Mouse (Mus musculus) G1E-ER4 (cell line): ENCODE measurements around the gene Akirin1. TPM values are rescaled to one million over a fixed set of nuclear protein-coding genes. Genes with fewer than 3 reads are reported as not detected.

ENCODE experiments used
- GATA1 ChIP-seq: IDR thresholded peaks from one replicate; pipeline ENCODE4 v1.8.0; 2012; ENCODE audit warnings: low read length, inconsistent platforms
- polyA plus RNA-seq: library from polyadenylated mRNA; stranded (reverse); fragments of >175 nt; gene quantifications from 2 replicates; pipeline ENCODE4 v1.2.3, GENCODE M21; 2012

Gene Akirin1
- polyA plus RNA-seq: 201 and 281 TPM in 2 replicates

DNA sequence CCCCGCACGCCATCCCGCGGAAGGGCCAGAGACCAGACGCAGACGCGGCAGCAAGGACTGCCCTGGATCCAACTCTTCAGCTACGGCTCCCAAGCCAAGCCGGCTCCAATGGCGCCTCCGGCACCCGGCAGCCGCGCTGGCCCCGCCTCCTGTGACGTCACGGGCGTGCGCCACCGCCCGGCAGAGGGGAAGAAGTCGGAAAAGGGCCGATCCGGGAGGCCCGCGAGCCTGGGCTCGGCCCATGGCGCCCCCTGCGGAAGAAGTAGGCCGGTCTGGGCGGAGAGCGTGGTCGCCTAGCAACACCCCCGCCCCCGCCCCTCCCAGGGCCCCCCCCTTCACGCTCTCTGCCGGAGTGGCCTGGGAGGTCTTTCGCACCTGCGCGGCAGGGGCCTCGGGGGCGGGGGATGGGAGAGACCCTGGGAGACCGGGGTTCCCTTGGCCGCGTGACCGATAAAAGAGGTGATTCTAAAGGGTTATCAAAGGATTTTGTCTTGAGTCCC is at the start of gene Akirin1:
Gene Akirin1, minus strand, starts transcription at position 194 of the 500 bp plus-strand sequence.
- no peak for TF ChIP-seq GATA1

- TF ChIP-seq GATA1: no peak
Measured at GRCm38 (mm10) chr4:123797856-123798255, 47.7 kb upstream of the Akirin1 start.

DNA sequence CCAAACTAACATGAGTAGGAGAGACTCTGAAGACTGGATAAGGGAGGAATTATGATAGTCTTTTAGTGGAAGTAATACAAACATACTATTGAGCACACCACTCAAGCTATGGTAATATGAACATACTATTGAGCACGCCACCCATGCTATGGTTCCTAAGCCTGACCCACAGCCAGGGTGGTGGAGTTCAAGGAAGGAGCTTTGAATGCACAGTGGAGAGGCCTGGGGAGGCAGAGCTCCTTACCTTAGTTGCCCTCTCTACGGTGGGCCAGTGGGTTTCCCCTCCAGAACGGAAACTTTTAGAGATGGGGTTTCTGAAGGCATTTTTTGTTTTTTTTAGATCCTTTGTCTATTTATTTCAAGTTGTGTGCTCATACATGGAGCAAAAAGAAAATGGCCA is 47.3 kb upstream of the Akirin1 start:
- TF ChIP-seq GATA1: no peak

GRCm38 (mm10) chr4:123795057-123795456 is 44.9 kb upstream of the Akirin1 start:
- TF ChIP-seq GATA1: no peak

DNA sequence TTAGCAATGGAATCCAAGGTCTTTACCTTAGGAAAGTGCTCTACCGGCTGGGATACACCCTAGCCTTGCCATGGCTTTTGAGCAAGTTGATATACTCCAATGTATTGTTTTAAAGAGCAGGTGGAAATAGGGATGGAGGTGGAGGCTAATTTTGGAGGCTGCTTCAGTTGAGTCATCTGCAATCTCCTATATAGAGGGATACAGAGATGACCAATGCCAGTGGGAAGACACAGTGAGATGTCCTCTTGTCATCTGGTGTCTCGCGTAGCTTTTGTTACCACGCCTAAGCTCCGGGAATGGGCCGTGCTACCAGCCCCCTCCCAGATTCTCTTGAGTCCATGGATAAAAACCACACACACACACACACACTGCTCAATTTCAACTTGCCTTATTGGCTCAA is 43.0 kb upstream of the Akirin1 start:
- no peak for TF ChIP-seq GATA1

DNA sequence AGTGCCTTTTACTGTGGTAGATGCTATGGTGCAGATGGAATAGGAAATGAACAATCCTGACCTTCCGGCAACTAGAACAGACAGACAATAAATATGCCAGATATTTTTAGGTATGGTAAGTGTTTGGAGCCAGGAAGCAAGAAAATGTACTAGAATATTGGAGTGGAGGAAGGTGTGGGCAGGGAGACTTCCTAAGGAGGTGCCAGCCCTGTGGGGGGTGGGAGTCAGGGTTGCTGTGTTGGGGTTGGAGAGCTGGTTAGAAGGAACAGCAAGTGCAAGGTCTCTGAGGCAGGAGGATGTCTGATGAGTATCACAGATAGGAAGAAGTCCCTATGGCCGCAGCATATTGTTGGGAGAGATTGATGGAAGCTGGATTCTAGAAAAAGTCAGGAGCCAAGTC is 42.5 kb upstream of the Akirin1 start:
- TF ChIP-seq GATA1: no peak

DNA sequence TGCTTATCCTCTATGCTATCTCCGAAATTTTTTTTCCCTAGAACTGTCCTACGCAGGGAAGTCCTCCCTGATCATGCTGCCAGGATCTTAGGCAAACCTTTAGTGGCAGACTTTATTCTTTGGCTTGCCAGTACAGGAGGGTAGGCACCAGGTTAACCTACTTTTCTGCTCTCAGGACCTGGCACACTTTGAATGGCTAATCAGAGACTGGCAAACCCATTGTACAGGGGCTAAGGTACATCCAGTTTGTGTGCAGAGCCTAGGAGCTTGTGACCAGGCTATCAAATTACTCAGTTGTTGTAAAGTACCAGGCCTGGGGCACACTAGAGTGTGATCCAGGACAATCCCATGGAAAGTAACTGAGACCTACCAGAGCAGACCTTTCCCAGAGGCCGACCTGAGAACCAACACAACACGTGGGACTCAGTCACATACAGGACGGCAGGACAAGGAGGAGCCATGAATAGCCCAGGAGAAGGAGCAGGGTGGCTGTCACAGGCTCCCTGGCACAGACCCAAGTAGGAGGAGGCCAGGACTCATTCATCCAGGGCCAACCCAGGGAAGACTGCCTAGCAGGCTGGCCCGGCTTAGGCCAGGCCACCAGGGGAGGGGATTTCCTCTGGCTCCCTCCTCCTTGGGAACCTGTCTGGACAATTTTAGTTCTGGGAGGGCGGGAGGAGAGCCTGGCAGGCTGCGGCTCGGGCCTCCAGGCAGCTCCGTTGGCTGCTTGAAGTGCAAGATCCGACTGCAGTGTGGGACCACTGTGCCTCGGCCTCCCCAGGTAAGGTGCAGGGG is 37.2 kb upstream of the Akirin1 start, which contains the start of gene Rhbdl2:
Gene Rhbdl2, plus strand, starts transcription at position 684 of the 795 bp plus-strand sequence.
- no peak for TF ChIP-seq GATA1

DNA sequence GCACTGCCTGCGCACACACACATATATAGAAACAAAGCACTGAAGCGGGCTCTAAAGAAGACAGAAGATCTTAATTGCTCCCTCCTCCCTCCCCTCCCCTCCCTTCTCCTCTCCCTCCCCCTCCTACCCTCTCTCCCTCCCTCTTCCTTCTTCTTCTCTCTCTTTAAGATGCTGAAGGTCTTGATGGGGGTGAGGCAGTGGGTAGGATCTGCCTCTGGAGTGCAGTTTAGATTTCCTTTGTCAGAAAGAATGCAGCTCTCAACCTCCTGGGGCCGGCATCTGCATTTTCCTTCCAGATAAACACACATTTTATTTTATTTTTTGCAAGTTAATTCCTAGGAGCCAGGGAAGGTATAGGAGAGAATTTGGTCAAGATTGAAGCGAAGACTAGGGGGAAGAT is 18.1 kb upstream of the Akirin1 start:
- TF ChIP-seq GATA1: no peak

DNA sequence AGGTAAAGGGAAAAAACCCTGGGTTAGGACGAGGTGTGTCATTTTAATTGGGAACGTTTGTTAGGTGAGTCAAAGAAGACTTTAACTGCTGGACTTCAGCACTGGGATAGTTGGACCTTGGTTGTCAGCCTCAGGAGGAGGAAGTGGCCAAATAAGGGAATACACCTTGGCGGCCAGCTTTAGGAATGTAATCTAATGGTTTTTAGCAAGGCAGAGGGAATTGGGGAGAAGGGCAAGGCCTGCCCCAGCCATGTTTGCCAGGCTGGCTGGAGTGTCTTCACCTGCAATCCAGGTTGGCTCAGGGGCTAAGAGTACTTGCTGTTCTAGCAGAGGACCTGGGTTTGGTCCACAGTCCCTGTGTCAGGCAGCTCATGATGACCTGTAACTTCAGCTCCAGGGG is 17.7 kb upstream of the Akirin1 start:
- no peak for TF ChIP-seq GATA1

- TF ChIP-seq GATA1: no peak
Measured at GRCm38 (mm10) chr4:123765071-123765470, 14.9 kb upstream of the Akirin1 start.

DNA sequence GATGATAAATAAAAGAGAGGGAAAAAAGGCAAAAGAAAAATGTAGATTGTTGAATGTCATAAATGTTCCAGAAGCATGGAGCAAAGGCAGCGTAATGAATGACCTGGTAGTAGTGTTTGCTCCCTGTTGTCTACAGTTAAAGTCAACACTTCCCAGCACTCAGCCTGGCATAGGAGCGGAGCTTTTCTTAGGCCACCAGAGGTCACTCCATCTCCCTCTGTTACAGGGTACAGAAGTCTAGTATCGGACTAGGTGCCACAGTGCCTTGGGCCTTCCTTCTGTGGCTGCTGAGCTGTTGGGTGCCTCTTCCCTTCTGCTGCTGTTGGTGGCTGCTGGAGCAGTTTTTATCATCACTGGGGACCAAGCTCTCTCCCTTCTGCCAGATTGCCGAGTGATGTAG is 8.2 kb upstream of the Akirin1 start:
- TF ChIP-seq GATA1: no peak

- no peak for TF ChIP-seq GATA1
Measured at GRCm38 (mm10) chr4:123750707-123751312, 665 bp upstream of the Akirin1 start.

DNA sequence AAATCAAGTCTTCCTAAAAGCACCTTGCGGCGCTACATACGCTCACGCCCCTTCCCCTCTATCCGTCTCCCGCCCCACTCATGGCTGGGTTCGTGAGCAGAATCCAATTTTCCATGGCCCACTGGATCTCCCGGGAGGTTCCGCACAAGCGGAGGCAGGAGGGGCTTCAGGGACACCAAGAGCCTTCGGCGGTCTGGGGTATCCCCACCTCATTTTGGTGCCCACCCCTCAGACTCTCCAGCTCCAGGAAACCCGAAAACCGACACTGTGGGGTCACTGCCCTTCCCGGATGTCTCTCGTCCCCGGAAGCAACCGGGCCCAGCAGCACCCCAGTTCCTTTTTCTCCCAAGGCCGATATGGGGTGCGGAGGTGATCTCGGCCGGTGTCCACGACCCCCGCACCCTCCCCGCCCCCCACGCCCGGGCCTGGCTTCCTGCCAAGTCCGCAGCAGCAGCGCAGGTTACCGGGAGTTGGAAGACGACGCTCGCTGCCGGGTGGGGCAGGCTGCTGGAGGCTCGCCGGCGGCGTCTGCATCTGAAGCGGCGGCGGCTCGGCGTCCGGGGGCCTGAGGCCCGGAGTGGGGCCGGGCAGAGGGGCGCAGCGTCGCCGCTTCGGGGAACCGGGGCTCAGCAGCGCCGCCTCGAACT is 538 bp downstream of the Akirin1 start:
- TF ChIP-seq GATA1: no peak

DNA sequence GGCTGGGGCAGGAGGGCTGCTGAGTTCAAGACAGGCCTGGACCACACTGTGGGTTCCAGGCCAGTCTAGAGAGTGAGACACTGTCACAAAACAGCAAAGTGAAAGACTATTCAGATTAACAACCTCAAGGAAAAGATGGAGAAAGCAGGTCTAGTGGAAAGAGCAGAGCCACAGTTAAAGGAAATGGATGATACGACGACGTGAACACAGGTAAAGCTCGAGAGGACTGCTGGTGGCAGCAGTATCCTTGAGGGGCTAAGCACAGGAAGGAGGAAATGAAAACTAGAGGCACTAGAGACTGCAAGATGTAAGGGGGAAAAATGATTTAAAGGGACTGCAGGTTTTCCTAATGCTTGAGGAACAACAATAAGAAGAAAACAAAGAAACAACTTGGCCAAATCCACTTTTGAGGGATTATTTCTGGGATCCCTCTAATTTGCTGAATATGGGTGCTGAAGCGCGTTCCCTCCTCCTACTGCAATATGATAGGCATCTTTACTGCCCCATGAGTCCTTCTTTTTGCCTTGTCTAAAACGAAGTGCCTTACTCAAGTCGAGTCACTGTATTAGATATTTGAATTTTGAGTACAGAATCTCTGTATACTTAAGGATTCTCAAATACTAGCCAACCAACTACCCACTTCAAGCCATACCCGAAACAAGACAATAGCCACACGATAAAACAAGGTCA is 1.3 kb downstream of the Akirin1 start:
- TF ChIP-seq GATA1: no peak

GRCm38 (mm10) chr4:123745221-123745775 is 4.8 kb downstream of the Akirin1 start:
- no peak for TF ChIP-seq GATA1
